Mouse (Mus musculus) forebrain, embryonic 16.5 days (tissue): ENCODE measurements at regions not wholly inside any gene's neighbourhood (a gene's known extent, or its start where the extent isn't known, plus 50 kb on each side); places are given as distances from the start of the nearest gene placed in this dataset.

Source experiments
- ATAC-seq: fragments of 200-750 bp; cut with Nextera tagmentation; 2 replicates; pipeline ENCODE4 v1.8.0; 2017; ENCODE audit warnings: mild to moderate bottlenecking, moderate library complexity
- H3K27ac ChIP-seq: fragments of 300-500 bp; sonication (generic); 2 replicates; pipeline ENCODE4 v1.5.1; 2014; ENCODE audit warnings: low read length, control low read depth
- H3K27me3 ChIP-seq: fragments of 300-500 bp; sonication (generic); replicated peaks from 2 replicates; pipeline ENCODE4 v1.6.1; 2014; ENCODE audit warnings: low read length; ENCODE audit not compliant: control insufficient read depth, insufficient read depth
- H3K36me3 ChIP-seq: fragments of 300-500 bp; sonication (generic); 2 replicates; pipeline ENCODE4 v1.6.1; 2014; ENCODE audit not compliant: control insufficient read depth, insufficient read depth
- H3K4me1 ChIP-seq: fragments of 300-500 bp; sonication (generic); replicated peaks from 2 replicates; pipeline ENCODE4 v1.6.1; 2014; ENCODE audit warnings: low read length; ENCODE audit not compliant: control insufficient read depth, insufficient read depth
- H3K4me2 ChIP-seq: fragments of 300-500 bp; sonication (generic); 2 replicates; pipeline ENCODE4 v1.6.1; 2014; ENCODE audit warnings: mild to moderate bottlenecking, low read length, control low read depth
- H3K4me3 ChIP-seq: fragments of 300-500 bp; sonication (generic); replicated peaks from 2 replicates; pipeline ENCODE4 v1.5.1; 2014; ENCODE audit warnings: mild to moderate bottlenecking, low read length, control low read depth
- H3K9ac ChIP-seq: fragments of 300-500 bp; sonication (generic); replicated peaks from 2 replicates; pipeline ENCODE4 v1.6.1; 2014; ENCODE audit warnings: low read depth, low read length, control low read depth
- H3K9me3 ChIP-seq: fragments of 300-500 bp; sonication (generic); 2 replicates; pipeline ENCODE4 v1.6.1; 2016; ENCODE audit warnings: low read length; ENCODE audit not compliant: control insufficient read depth
- WGBS: fragments of 180-500 bp; shearing (Covaris S2); extraction: QIAGEN DNeasy Blood & Tissue Kit; methylation state at CpG from one replicate; pipeline ENCODE4 v1.1.7; 2014; 5-methylcytosine and 5-hydroxymethylcytosine counted together

DNA sequence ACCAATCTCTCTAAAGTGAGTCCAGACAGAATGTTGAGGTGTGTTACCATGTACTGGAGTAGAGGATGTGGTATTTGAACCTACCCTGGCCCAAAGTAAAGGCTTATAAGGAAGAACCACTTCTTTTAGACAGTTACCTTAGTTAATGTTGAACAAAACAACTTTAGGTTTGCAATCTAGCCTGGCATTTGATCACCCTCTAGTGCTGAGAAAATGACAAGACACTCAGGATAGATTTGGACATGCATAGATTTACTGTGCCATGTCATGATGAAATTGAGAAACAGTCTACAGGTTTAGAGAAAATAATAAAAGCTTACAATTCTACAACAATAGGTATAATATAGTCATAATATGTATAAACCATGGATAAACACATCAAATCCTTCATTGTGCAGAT lies 333.7 kb downstream of the Adcyap1 start:
- Histone ChIP-seq H3K4me2 (no peak overlapping the region), H3K4me1 (no peaks in the 10 kb centered on the region), H3K9ac (no peak overlapping the region), H3K27me3 (no peaks in the 10 kb centered on the region), H3K27ac (no peak overlapping the region), H3K9me3 (no peaks in the 10 kb centered on the region), H3K36me3 (no peaks in the 10 kb centered on the region), H3K4me3 (no peak overlapping the region)
- no peak for ATAC-seq

DNA sequence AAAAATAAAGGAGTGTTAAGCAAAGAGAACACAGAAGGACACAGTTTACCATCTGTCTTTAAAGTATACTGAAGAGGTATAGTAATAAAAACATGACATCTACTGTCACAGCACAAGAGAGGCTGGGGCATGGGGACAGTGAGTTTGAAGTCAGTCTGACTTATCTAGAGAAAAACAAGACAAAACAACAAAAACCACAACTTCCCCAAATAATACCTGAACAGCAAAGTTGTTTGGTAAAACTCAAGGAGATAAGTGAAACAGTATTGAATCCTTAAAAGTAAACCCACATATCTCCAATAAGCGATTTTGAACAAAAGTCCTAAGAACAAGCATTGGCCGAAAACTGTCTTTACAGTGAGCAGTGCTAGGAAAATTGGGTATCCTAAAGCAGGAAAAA lies 336.1 kb downstream of the Adcyap1 start:
- no peaks in the 10 kb centered on the region for H3K36me3 ChIP-seq
- no peak overlapping the region for H3K9ac ChIP-seq
- no peak overlapping the region for H3K4me2 ChIP-seq
- H3K4me1 ChIP-seq, result no peaks in the 10 kb centered on the region
- no peaks in the 10 kb centered on the region for H3K27me3 ChIP-seq
- H3K4me3 ChIP-seq, result no peak overlapping the region
- ATAC-seq, result no peak
- H3K9me3 ChIP-seq, result no peaks in the 10 kb centered on the region
- 91% methylated on average over 2 of the region's 2 CpGs for WGBS
- H3K27ac ChIP-seq, result no peak overlapping the region

DNA sequence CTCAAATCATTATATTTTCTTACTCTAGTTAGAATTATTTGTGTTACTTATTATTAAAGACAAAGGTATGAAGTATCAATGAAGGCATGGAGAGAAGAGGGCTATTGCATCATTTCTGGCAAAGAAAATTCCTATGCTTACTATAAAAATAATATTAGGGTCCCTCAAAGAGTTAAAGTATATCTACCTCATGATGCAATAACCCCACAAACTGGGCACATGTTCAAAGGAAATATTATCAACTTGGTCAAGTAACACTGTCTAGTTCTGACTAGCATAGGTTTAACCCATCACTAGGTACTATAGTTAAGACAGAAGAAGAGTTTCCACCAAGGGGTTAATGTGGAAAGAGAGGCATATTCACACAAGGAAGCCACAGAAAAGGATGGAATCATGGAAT lies 336.9 kb downstream of the Adcyap1 start:
- Histone ChIP-seq H3K36me3 (no peaks in the 10 kb centered on the region), H3K4me3 (no peak overlapping the region), H3K27ac (no peak overlapping the region), H3K4me1 (no peaks in the 10 kb centered on the region), H3K9ac (no peak overlapping the region), H3K9me3 (no peaks in the 10 kb centered on the region), H3K4me2 (no peak overlapping the region), H3K27me3 (no peaks in the 10 kb centered on the region)
- ATAC-seq, result no peak

DNA sequence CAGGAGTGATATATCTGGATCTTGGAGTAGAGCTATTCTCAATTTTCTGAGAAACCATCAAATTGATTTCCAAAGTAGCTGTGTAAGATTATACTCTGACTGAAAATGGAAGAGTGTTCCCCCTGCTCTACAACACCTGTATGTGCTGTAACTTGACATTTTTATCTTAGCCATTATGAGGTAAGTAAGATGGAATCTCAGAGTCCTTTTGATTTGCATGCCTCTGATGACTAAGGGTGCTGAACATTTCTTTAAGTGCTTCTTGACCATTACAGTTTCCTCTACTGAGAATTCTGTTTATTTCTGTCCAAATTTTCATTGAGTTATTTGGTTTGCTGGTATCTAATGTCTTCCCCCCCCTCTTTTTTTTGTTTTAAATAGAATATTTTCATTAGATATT lies 343.0 kb downstream of the Adcyap1 start:
- Histone ChIP-seq H3K27ac (no peak overlapping the region), H3K9ac (no peak overlapping the region), H3K4me1 (no peaks in the 10 kb centered on the region), H3K27me3 (no peaks in the 10 kb centered on the region), H3K4me3 (no peak overlapping the region), H3K9me3 (no peaks in the 10 kb centered on the region), H3K36me3 (no peaks in the 10 kb centered on the region), H3K4me2 (no peak overlapping the region)
- ATAC-seq, result no peak

DNA sequence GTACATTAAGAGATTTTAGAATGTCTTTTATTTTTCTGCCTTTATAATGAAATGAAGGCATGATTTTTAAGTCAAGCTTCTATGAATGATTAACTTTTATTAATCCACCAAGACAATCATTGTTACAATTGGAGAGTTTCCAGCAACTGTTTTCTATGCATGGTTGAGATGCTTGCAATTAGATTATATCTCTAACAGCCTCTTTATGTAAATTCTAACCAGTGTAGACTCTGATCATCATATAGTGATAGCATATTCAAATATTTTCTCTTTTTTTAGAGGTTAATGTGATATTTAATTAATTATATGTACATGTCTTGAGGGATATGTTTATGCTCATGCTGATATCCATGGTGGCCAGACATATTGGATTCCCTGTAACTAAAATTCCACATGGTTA lies 351.5 kb downstream of the Adcyap1 start:
- H3K9ac ChIP-seq, result no peak overlapping the region
- no peak overlapping the region for H3K4me2 ChIP-seq
- H3K36me3 ChIP-seq, result no peaks in the 10 kb centered on the region
- no peaks in the 10 kb centered on the region for H3K4me1 ChIP-seq
- no peaks in the 10 kb centered on the region for H3K9me3 ChIP-seq
- H3K27me3 ChIP-seq, result no peaks in the 10 kb centered on the region
- no peak for ATAC-seq
- H3K4me3 ChIP-seq, result no peak overlapping the region
- no peak overlapping the region for H3K27ac ChIP-seq

DNA sequence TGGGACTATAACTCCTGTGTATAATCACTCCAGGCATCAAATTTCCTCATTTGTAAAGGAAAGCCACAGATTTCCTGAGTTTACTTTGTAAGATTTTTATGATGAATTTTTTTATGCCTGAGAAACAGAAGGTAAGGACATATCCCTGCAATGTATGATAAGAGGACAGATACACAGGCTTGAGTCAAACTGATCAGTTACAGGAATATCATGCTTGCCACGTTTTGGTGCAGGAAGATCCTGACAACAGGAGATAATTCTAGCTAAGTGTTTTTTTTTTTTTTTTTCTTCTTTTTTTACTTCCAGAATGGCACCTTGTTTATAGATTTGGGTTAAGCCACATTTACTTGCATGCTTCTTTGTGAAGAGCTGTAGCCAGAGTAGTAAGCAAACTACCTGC lies 357.1 kb downstream of the Adcyap1 start:
- Histone ChIP-seq H3K9me3 (no peaks in the 10 kb centered on the region), H3K27me3 (no peaks in the 10 kb centered on the region), H3K4me3 (no peak overlapping the region), H3K4me2 (no peak overlapping the region), H3K4me1 (no peaks in the 10 kb centered on the region), H3K36me3 (no peaks in the 10 kb centered on the region), H3K9ac (no peak overlapping the region), H3K27ac (no peak overlapping the region)
- 52% methylated on average over 1 of the region's 1 CpGs for WGBS
- no peak for ATAC-seq

DNA sequence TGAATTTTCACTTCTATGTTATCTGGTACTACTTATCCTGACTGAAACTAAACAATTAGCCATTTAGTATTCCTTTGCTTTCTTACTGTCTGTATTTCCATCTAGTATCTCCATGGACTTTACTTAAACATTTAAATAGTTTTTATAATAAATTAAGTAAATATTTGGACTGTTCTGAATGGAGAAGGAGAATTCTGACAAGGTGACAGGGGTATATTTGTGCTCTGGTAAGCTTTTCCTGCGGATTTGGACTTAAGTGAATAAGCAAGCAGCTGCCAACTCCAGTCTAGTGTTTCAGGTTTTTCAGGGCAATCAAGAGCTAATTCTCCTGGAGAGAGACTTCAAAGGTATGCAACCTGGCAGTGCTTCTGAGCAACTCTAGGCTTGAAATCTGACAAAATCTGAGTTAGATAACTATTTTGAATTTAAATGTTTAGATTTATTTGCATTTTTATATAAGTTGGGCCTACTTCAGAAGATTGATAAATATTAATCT lies 364.5 kb downstream of the Adcyap1 start:
- no peak overlapping the region for H3K9ac ChIP-seq
- H3K36me3 ChIP-seq, result no peaks in the 10 kb centered on the region
- no peaks in the 10 kb centered on the region for H3K27me3 ChIP-seq
- no peaks in the 10 kb centered on the region for H3K9me3 ChIP-seq
- no peak overlapping the region for H3K4me2 ChIP-seq
- no peak overlapping the region for H3K27ac ChIP-seq
- ATAC-seq, result no peak
- no peaks in the 10 kb centered on the region for H3K4me1 ChIP-seq
- 48% methylated on average over 1 of the region's 1 CpGs for WGBS
- no peak overlapping the region for H3K4me3 ChIP-seq

DNA sequence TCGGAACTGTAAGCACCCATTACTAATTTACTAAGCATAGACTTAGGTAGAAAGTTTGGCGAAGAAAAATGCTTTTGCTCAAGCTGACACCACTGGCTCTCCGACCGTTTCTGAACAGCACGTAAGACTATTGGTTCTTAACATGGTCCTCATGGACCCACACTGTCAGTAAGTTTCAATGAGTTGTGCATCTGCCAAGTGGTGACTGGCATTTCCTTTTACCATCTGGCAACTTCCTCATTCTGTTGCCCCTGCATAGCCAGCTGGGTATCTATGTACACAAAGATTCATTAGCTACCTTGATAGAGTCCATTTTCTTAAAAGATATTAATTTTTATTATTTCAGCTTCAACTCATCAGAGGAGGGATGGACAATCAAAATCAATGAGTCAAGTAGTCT lies 381.2 kb downstream of the Adcyap1 start:
- WGBS, result 83% methylated on average over 5 of the region's 5 CpGs
- ATAC-seq, result no peak

DNA sequence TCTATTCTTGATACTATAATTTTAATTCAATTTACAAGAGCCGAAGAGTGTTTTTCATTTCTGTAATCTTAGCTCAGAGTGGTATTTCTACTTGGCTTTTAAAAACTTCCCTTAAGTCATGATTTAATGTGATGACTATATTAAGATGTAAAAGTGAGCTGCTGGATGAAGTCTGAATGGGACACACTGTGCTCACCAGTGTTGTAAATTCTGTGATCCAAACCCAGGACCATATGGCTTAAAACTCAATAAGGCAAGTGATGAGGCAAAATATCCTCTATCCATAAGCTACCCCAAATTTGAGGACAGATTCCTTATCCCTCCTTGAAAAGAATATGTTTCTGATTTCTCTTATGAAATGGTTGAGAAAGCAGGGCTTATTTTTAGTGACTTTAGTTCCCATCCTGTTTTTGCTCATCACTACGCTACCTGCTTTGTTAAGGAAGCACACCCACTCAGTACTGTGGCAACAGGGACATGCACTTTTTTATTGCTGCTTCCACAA lies 399.4 kb downstream of the Adcyap1 start:
- Histone ChIP-seq H3K9me3 (no peaks in the 10 kb centered on the region), H3K4me2 (no peak overlapping the region), H3K4me3 (no peak overlapping the region), H3K27ac (no peak overlapping the region), H3K27me3 (no peaks in the 10 kb centered on the region), H3K4me1 (no peaks in the 10 kb centered on the region), H3K36me3 (no peaks in the 10 kb centered on the region), H3K9ac (no peak overlapping the region)
- ATAC-seq, result no peak
- 93% methylated on average over 2 of the region's 2 CpGs for WGBS

More for the DNA sequence above, 381.2 kb downstream of the Adcyap1 start:
- Histone ChIP-seq H3K36me3 (no peaks in the 10 kb centered on the region), H3K9ac (no peak overlapping the region), H3K9me3 (no peaks in the 10 kb centered on the region), H3K4me2 (no peak overlapping the region), H3K27ac (no peak overlapping the region), H3K4me1 (no peaks in the 10 kb centered on the region; the same call in 1 of the 2 replicates), H3K27me3 (no peaks in the 10 kb centered on the region), H3K4me3 (no peak overlapping the region)

DNA sequence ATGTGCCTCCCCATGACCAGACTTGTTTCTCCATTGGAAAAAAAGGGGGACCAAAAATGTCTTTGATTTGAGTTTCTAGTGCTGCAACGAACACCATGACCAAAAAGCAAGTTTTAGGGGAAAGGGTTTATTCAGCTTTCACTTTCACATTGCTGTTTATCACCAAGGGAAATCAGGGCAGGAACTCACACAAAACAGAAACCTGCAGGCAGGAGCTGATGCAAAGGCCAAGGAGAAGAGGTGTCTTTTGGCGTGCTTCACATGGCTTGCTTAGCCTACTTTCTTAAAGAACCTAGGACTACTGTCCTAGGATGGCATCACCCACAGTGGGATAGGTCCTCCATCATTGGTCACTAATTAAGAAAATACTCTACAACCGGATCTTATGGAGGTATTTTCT lies 401.4 kb downstream of the Adcyap1 start:
- no peak for ATAC-seq
- Histone ChIP-seq H3K27me3 (no peaks in the 10 kb centered on the region), H3K4me1 (no peaks in the 10 kb centered on the region), H3K27ac (no peak overlapping the region), H3K4me2 (no peak overlapping the region), H3K36me3 (no peaks in the 10 kb centered on the region), H3K4me3 (no peak overlapping the region), H3K9me3 (no peaks in the 10 kb centered on the region), H3K9ac (no peak overlapping the region)
- 69% methylated on average over 3 of the region's 3 CpGs for WGBS
